Mouse (Mus musculus) kidney, embryonic 14.5 days (tissue): Measurements from ENCODE around the gene Copg2. TPM values are rescaled to one million over a fixed set of nuclear protein-coding genes. Genes with fewer than 3 reads are reported as not detected.

Source experiments
- ATAC-seq: fragments of 200-750 bp; cut with Nextera tagmentation; 2 replicates; pipeline ENCODE4 v1.8.0; 2017; ENCODE audit warnings: moderate number of reproducible peaks, mild to moderate bottlenecking, moderate TSS enrichment, moderate library complexity; ENCODE audit not compliant: low FRiP score, low TSS enrichment
- H3K27ac ChIP-seq: fragments of 300-500 bp; sonication (generic); 2 replicates; pipeline ENCODE4 v1.5.1; 2014; ENCODE audit warnings: low read depth, mild to moderate bottlenecking, low read length, moderate library complexity, mixed read lengths
- H3K27me3 ChIP-seq: fragments of 300-500 bp; sonication (generic); 2 replicates; pipeline ENCODE4 v1.6.1; 2014; ENCODE audit warnings: mild to moderate bottlenecking, low read length; ENCODE audit not compliant: control insufficient read depth, insufficient read depth
- H3K36me3 ChIP-seq: fragments of 300-500 bp; sonication (generic); 2 replicates; pipeline ENCODE4 v1.6.1; 2014; ENCODE audit warnings: low read length, mixed read lengths; ENCODE audit not compliant: control insufficient read depth, insufficient read depth
- H3K4me1 ChIP-seq: fragments of 300-500 bp; sonication (generic); 2 replicates; pipeline ENCODE4 v1.6.1; 2014; ENCODE audit warnings: low read length, mixed read lengths; ENCODE audit not compliant: control insufficient read depth, insufficient read depth
- H3K4me2 ChIP-seq: fragments of 300-500 bp; sonication (generic); replicated peaks from 2 replicates; pipeline ENCODE4 v1.6.1; 2014; ENCODE audit warnings: low read depth, mild to moderate bottlenecking, low read length
- H3K4me3 ChIP-seq: fragments of 300-500 bp; sonication (generic); 2 replicates; pipeline ENCODE4 v1.5.1; 2014; ENCODE audit warnings: mild to moderate bottlenecking, low read length
- H3K9ac ChIP-seq: fragments of 300-500 bp; sonication (generic); 2 replicates; pipeline ENCODE4 v1.6.1; 2014; ENCODE audit warnings: low read depth, mild to moderate bottlenecking, low read length, moderate library complexity
- H3K9me3 ChIP-seq: fragments of 300-500 bp; sonication (generic); 2 replicates; pipeline ENCODE4 v1.6.1; 2016; ENCODE audit warnings: low read length; ENCODE audit not compliant: control insufficient read depth
- WGBS: fragments of 180-500 bp; shearing (Covaris S2); extraction: QIAGEN DNeasy Blood & Tissue Kit; methylation state at CpG from one replicate; pipeline ENCODE4 v1.1.7; 2014; 5-methylcytosine and 5-hydroxymethylcytosine counted together
- microRNA counts: library from miRNA; unstranded; fragments of <30 nt; microRNA quantifications from one replicate; lab custom pipeline; 2017
- microRNA-seq: library from miRNA; unstranded; fragments of <30 nt; microRNA quantifications from one replicate; pipeline ENCODE4, GENCODE M21; 2016
- polyA plus RNA-seq: library from polyadenylated mRNA; unstranded; fragments of >200 nt; fragmentation: Nextera tagmentation; extraction: Ambion mirVana; gene quantifications from 2 replicates; pipeline ENCODE4 v1.2.1, GENCODE M21; 2014

Gene Copg2
- polyA plus RNA-seq, 1 experiment from 2014 or later = 30.1 TPM

DNA sequence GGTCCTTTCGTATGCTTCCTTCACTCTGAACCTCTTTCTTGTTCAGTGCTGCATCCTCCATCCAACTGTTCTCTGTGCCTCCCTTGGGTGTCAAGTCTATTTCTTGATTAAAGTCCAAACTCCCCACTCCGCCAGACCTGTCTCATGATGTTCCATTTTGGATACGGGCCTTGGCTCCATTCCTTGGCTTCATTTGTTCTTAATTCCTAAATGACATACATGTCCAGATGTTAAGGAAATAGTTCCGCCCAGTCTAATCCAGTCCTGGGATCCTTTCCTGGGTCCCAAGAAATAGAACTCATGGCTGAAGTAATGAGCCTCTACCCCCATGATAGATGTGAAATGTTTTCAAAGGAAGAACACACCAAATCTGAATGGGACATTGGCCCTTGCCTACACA is 198.6 kb downstream of the Copg2 start:
- Histone ChIP-seq H3K4me3 (no peak overlapping the region), H3K9me3 (no peaks in the 10 kb centered on the region), H3K36me3 (no peaks in the 10 kb centered on the region), H3K27ac (peak overlapping the region; percentile 43; the same call in 1 of the 2 replicates), H3K9ac (no peak overlapping the region), H3K4me2 (no peak overlapping the region), H3K4me1 (peaks cover 9% of the 10 kb centered on the region), H3K27me3 (no peaks in the 10 kb centered on the region)
- ATAC-seq = no peak
- 88% methylated on average over 4 of the region's 4 CpGs for WGBS

MicroRNAs encoded within 50 kb of the gene (microRNA counts, 519-probe panel; counts per million panel counts)
- microRNA mmu-miR-335-3p (lab: Ali Mortazavi, UCI) (5,353 counts per million, percentile 49 among the panel's probes with 10 or more counts), microRNA mmu-miR-335-5p (lab: Ali Mortazavi, UCI) (9,580 counts per million, percentile 94 among the panel's probes with 10 or more counts)

Small RNA genes lying within 50 kb of the gene (microRNA-seq; reads per million reads assigned to microRNA genes)
- gene Mir335 = 91,224 reads per million, percentile 100 among the genes with 10 or more reads in this experiment

Other genes with a start within 250 kb of the Copg2 start
- 31.2 and 31.8 TPM in 2 replicates for gene Cep41, start 203.0 kb downstream of the Copg2 start, polyA plus RNA-seq
- 2,297 and 2,617 TPM in 2 replicates for gene Mest, start 173.2 kb downstream of the Copg2 start, polyA plus RNA-seq
- 0.38 and 1.3 TPM in 2 replicates for gene Tsga13, start 18.8 kb upstream of the Copg2 start, polyA plus RNA-seq
- gene Klf14, start 62.3 kb upstream of the Copg2 start, polyA plus RNA-seq = 4.3 and 5.0 TPM in 2 replicates